Mouse (Mus musculus) liver, embryonic 14.5 days (tissue): ENCODE results near the gene Ppp2r5e. TPM values are rescaled to one million over a fixed set of nuclear protein-coding genes. Genes with fewer than 3 reads are reported as not detected.

ENCODE experiments used
- ATAC-seq: fragments of 200-750 bp; cut with Nextera tagmentation; 2 replicates; pipeline ENCODE4 v1.8.0; 2017; ENCODE audit warnings: moderate number of reproducible peaks, mild to moderate bottlenecking, moderate library complexity; ENCODE audit not compliant: insufficient read depth
- DNase-seq, 3 experiments: peaks; one replicate each; pipeline ENCODE4 v3.0.0-alpha.2; 2012 to 2013; ENCODE audit warnings: low read depth in 3 of 3, low spot score in 3 of 3
- H3K27ac ChIP-seq: fragments of 300-500 bp; sonication (generic); 2 replicates; pipeline ENCODE4 v1.5.1; 2014; ENCODE audit warnings: moderate library complexity, mild to moderate bottlenecking, control low read depth, inconsistent platforms
- H3K27me3 ChIP-seq: fragments of 300-500 bp; sonication (generic); 2 replicates; pipeline ENCODE4 v1.6.1; 2014; ENCODE audit warnings: mild to moderate bottlenecking, low read length, moderate library complexity; ENCODE audit not compliant: control insufficient read depth, insufficient read depth
- H3K36me3 ChIP-seq: fragments of 300-500 bp; sonication (generic); replicated peaks from 2 replicates; pipeline ENCODE4 v1.6.1; 2014; ENCODE audit warnings: low read depth; ENCODE audit not compliant: control insufficient read depth, insufficient read depth
- H3K4me1 ChIP-seq, 2 experiments: fragments of 200-500 bp in 1 of 2; fragments of 300-500 bp in 1 of 2; sonication (generic) in 1 of 2; replicated peaks; 2 replicates each; pipeline ENCODE4 v1.6.1; 2012 to 2014; ENCODE audit warnings: antibody characterized with exemption in 1 of 2, inconsistent platforms in 1 of 2, low read length in 1 of 2; ENCODE audit not compliant: control insufficient read depth in 2 of 2, insufficient read depth in 2 of 2
- H3K4me2 ChIP-seq: fragments of 300-500 bp; sonication (generic); 2 replicates; pipeline ENCODE4 v1.6.1; 2014; ENCODE audit warnings: low read depth, mild to moderate bottlenecking, control low read depth, moderate library complexity
- H3K4me3 ChIP-seq, 2 experiments: fragments of 200-500 bp in 1 of 2; fragments of 300-500 bp in 1 of 2; sonication (generic) in 1 of 2; 2 replicates each; pipeline ENCODE4 v1.5.1; 2012 to 2014; ENCODE audit warnings: low read depth in 2 of 2, low read length in 2 of 2, mild to moderate bottlenecking in 2 of 2, control low read depth in 1 of 2, inconsistent platforms in 1 of 2, moderate library complexity in 1 of 2; ENCODE audit not compliant: insufficient read depth in 1 of 2
- H3K9ac ChIP-seq: fragments of 300-500 bp; sonication (generic); replicated peaks from 2 replicates; pipeline ENCODE4 v1.6.1; 2014; ENCODE audit warnings: mild to moderate bottlenecking, control low read depth, moderate library complexity
- H3K9me3 ChIP-seq: fragments of 300-500 bp; sonication (generic); 2 replicates; pipeline ENCODE4 v1.6.1; 2016; ENCODE audit warnings: low read length, mixed read lengths; ENCODE audit not compliant: control insufficient read depth
- CTCF ChIP-seq: IDR thresholded peaks from 2 replicates; pipeline ENCODE4 v1.5.1; 2016; ENCODE audit warnings: antibody characterized with exemption, low read depth, control low read depth
- EP300 ChIP-seq: IDR thresholded peaks from 2 replicates; pipeline ENCODE4 v1.6.1; 2016; ENCODE audit warnings: antibody characterized with exemption, low read depth
- WGBS: fragments of 180-500 bp; shearing (Covaris S2); extraction: QIAGEN DNeasy Blood & Tissue Kit; methylation state at CpG from one replicate; pipeline ENCODE4 v1.1.7; 2014; ENCODE audit not compliant: insufficient replicate concordance; 5-methylcytosine and 5-hydroxymethylcytosine counted together
- polyA plus RNA-seq, 2 experiments: library from polyadenylated mRNA; depleted of rRNA in 1 of 2; stranded (reverse) in 1 of 2; unstranded in 1 of 2; fragments of >200 nt; fragmentation: Nextera tagmentation in 1 of 2; extraction: Ambion mirVana in 1 of 2; gene quantifications; 2 replicates each; pipeline versions ENCODE4 v1.2.1 to v1.2.3; 2012 to 2014

Gene Ppp2r5e
- polyA plus RNA-seq, 2 experiments = 5.0 to 6.8 TPM

DNA sequence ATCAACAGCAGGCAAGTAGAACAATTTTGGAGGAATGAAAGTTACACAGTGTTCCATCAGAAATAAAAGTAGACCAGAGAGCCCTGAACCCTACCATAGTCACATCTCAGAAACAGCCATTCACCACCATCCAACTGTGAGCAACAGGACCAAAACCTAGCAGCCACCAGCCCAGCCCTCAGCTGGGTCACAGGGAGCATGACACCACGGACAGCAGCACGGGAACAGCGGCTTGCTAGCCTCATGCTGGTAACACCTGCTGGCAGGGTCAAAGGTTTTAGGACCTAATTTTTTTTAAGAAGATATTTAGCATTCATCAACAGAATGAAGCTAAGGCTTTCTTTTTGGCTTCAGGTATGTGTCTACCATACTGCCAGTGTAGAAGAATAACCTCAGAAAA is 12.3 kb downstream of the Ppp2r5e start:
- H3K27ac ChIP-seq = no peak overlapping the region
- TF ChIP-seq CTCF (no peak), EP300 (no peak)
- H3K4me2 ChIP-seq = no peak overlapping the region
- H3K4me3 ChIP-seq = no peak overlapping the region
- WGBS = 77% methylated on average over 3 of the region's 3 CpGs
- no peaks in the 10 kb centered on the region for H3K27me3 ChIP-seq
- H3K9me3 ChIP-seq = no peaks in the 10 kb centered on the region
- peaks cover 15% of the 10 kb centered on the region for H3K36me3 ChIP-seq
- no peak for DNase-seq
- H3K4me1 ChIP-seq = no peaks in the 10 kb centered on the region
- no peak overlapping the region for H3K9ac ChIP-seq
- ATAC-seq = no peak

DNA sequence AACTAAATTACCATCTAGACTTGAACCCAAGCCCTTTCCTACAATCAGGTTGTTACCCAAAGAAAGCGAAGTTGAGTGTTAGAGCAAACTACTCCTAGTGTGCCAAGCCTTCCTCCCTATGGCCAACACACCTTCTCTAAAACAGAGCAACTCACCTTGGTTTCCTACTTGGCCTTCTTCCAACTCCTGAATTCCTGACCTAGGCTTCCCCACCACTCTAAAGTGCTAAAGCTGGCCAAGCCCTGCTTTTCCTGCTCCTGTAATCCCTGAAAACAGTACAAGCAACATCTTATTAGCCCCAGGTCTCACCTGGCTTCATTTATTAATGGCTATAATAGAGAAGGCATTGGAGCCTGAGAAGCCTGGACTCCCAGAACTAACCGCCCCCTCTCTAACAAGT is 17.0 kb downstream of the Ppp2r5e start:
- no peak overlapping the region for H3K27ac ChIP-seq
- H3K9ac ChIP-seq = no peak overlapping the region
- H3K4me1 ChIP-seq = peaks cover 12 to 15% of the 10 kb centered on the region in 2 experiments
- H3K36me3 ChIP-seq = peaks cover under 1% of the 10 kb centered on the region; the same call in 1 of the 2 replicates
- WGBS = 85% methylated on average over 2 of the region's 2 CpGs
- no peaks in the 10 kb centered on the region for H3K9me3 ChIP-seq
- DNase-seq = no peak
- no peak overlapping the region for H3K4me2 ChIP-seq
- no peak for ATAC-seq
- H3K4me3 ChIP-seq = no peak overlapping the region
- no peaks in the 10 kb centered on the region for H3K27me3 ChIP-seq
- TF ChIP-seq CTCF (no peak), EP300 (no peak)

DNA sequence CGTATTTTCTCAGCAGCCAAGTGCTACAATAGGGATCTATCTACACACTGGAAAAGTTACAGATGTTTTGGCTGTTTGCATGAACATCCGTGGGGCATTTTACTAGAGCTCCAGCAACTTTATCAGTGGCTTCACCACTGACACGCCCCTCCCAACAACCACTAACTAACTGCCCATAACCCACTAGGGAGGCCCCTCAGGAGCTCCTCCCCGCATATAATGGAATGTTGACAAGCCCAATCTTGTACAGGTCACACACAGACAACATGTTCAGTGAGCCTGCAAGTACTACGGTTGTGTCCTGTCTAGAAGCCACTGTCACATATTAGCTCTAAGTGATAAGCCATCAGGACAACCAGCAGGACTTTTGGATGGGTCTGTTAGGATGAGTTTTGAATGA is 18.8 kb downstream of the Ppp2r5e start:
- peaks cover 14 to 21% of the 10 kb centered on the region in 2 experiments for H3K4me1 ChIP-seq
- H3K27me3 ChIP-seq = no peaks in the 10 kb centered on the region
- no peak for DNase-seq
- no peak overlapping the region for H3K27ac ChIP-seq
- 12% methylated on average over 5 of the region's 5 CpGs for WGBS
- H3K36me3 ChIP-seq = no peaks in the 10 kb centered on the region
- H3K4me3 ChIP-seq = 0 out of 4 replicates have a peak overlapping the region, but pooled peaks of 1 of the 2 experiments have one; percentile 6
- no peaks in the 10 kb centered on the region for H3K9me3 ChIP-seq
- peak; percentile 83 for ATAC-seq
- peak overlapping the region; percentile 13; the same call in 1 of the 2 replicates for H3K9ac ChIP-seq
- peak overlapping the region; percentile 47 for H3K4me2 ChIP-seq
- no peak for TF ChIP-seq CTCF
- TF ChIP-seq EP300 = no peak

DNA sequence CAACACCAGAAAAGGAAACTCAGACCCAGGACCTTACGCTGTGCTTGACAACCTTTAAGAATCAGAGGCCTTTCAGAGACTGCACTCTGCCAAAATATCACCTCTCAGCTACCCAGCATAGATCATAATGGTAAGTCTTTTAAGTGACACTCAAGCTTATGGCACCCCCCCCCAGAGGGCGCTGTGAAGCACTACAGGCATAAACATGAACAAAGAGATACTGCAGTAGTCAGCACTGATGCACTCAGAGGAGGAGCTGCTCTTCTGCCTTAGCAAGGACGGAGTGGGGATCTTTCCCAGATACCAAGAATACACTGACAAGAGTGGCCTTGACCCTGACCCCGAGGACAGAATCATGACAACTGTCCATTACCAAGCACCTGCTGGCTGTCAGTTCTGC is 23.8 kb downstream of the Ppp2r5e start:
- Histone ChIP-seq H3K27ac (no peak overlapping the region), H3K9ac (no peak overlapping the region), H3K27me3 (no peaks in the 10 kb centered on the region), H3K4me3 (no peak overlapping the region), H3K36me3 (no peaks in the 10 kb centered on the region), H3K4me1 (peaks cover 10 to 12% of the 10 kb centered on the region in 2 experiments), H3K9me3 (no peaks in the 10 kb centered on the region), H3K4me2 (no peak overlapping the region)
- DNase-seq (peak in 1 of 3 experiments; percentile 29), ATAC-seq (peak; percentile 38; the same call in 1 of the 2 replicates)
- TF ChIP-seq EP300 (no peak), CTCF (peak; percentile 65)
- 48% methylated on average over 4 of the region's 4 CpGs for WGBS

DNA sequence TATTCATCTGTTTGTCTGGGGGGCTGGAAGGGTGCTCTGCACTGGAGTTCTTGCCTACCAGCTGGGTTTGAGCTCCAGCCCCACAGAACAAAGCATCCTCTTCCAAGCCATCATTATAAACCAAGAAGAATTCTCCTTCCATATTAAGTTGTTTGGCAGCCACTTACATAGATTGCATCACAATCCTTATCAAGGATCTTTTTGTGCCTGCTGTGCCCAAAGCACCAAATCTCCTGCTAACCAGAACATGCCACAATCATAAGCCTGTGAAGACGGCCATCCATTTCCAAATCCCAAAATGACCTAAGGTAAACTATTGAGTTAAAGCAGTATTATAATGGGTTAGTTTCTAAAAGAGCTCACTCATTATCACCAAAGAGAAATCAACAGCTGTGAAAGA is 25.9 kb downstream of the Ppp2r5e start:
- ATAC-seq (no peak), DNase-seq (no peak)
- H3K4me2 ChIP-seq = no peak overlapping the region
- H3K9me3 ChIP-seq = no peaks in the 10 kb centered on the region
- H3K27me3 ChIP-seq = no peaks in the 10 kb centered on the region
- H3K9ac ChIP-seq = no peak overlapping the region
- H3K36me3 ChIP-seq = no peaks in the 10 kb centered on the region
- no peak overlapping the region for H3K4me3 ChIP-seq
- TF ChIP-seq CTCF = no peak
- TF ChIP-seq EP300 = no peak
- WGBS = 73% methylated on average over 1 of the region's 1 CpGs
- no peak overlapping the region for H3K27ac ChIP-seq
- H3K4me1 ChIP-seq = peaks cover 7 to 16% of the 10 kb centered on the region in 2 experiments; a peak in 3 of 4 replicates
